Mouse (Mus musculus) lung, postnatal 0 days (tissue): Measurements from ENCODE around the gene Trip12.

Experiments
- CTCF ChIP-seq: IDR thresholded peaks from 2 replicates; pipeline ENCODE4 v1.5.1; 2016; ENCODE audit warnings: antibody characterized with exemption, mild to moderate bottlenecking
- EP300 ChIP-seq: IDR thresholded peaks from 2 replicates; pipeline ENCODE4 v1.6.1; 2016; ENCODE audit warnings: antibody characterized with exemption, mild to moderate bottlenecking, control low read depth

DNA sequence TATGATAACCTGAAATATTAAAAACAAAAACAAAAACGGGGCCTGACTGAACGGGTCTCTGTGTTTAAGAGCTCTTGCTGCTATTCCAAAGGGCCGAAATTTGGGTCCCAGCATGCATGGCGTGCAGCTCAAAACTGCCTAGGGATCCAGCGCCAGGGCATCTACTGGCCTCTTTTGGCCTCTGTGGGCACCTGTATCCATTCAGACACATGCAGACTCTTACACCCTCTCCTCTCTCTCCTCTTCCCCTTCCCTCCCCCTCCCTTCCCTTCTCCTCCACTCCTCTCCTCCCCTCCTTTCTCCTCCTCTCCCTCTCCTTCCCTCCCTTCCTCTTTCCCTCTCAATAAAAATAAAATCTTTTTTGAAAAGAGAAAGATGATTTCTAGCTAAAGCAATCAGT, 130.9 kb downstream of the Trip12 start:
- no peak for TF ChIP-seq EP300
- no peak for TF ChIP-seq CTCF
